In genomic region chr9:15044391-15045083, GRCm38 (mm10) we compare ENCODE assay signal across 7 mouse cellular contexts. TPM values are rescaled to one million over a fixed set of nuclear protein-coding genes. Genes with fewer than 3 reads are reported as not detected.
DNase-seq lines count a peak whose midpoint lies in the region; ATAC-seq and TF ChIP-seq lines count a peak whose summit lies in the region.

No protein-coding gene starts in this region.

- WGBS in liver, postnatal 0 days (ENCODE audit: insufficient replicate concordance), result 1% methylated on average over 28 of the region's 28 CpGs
- WGBS in stomach, embryonic 16.5 days, result under 1% methylated on average over 28 of the region's 28 CpGs

- H3K27ac ChIP-seq in left cerebral cortex, adult 2 months, result peak overlapping the region; percentile 82
- peak overlapping the region; percentile 58; the same call in 1 of the 2 replicates for H3K27ac ChIP-seq in bone marrow macrophage, adult 2 months (ENCODE audit: insufficient read depth, low read depth, low read length)
- H3K27ac ChIP-seq in liver, postnatal 0 days (ENCODE audit: low read depth), result peak overlapping the region; percentile 79
- peak overlapping the region; percentile 82 for H3K27ac ChIP-seq in stomach, embryonic 16.5 days (ENCODE audit: low read length)

- no peaks in the 10 kb centered on the region; the same call in 1 of the 2 replicates for H3K27me3 ChIP-seq in liver, postnatal 0 days (ENCODE audit: insufficient read depth, low read length)
- no peaks in the 10 kb centered on the region for H3K27me3 ChIP-seq in stomach, embryonic 16.5 days (ENCODE audit: control insufficient read depth, insufficient read depth, low read length)

- peak; percentile 10; the same call in 1 of the 2 replicates for ATAC-seq in liver, postnatal 0 days
- ATAC-seq in stomach, embryonic 16.5 days (ENCODE audit: insufficient read depth, low FRiP score), result 0 out of 2 replicates have a peak, but pooled peaks have one; percentile 1

- H3K36me3 ChIP-seq in liver, postnatal 0 days (replicated peaks; ENCODE audit: insufficient read depth, low read length), result no peaks in the 10 kb centered on the region
- H3K36me3 ChIP-seq in stomach, embryonic 16.5 days (ENCODE audit: control insufficient read depth, insufficient read depth, low read length), result no peaks in the 10 kb centered on the region

- peak overlapping the region; percentile 66 for H3K9ac ChIP-seq in liver, postnatal 0 days (replicated peaks)
- peak overlapping the region; percentile 88 for H3K9ac ChIP-seq in stomach, embryonic 16.5 days (ENCODE audit: low read length)

- H3K9me3 ChIP-seq in liver, postnatal 0 days (ENCODE audit: low read length), result no peaks in the 10 kb centered on the region
- H3K9me3 ChIP-seq in stomach, embryonic 16.5 days (replicated peaks; ENCODE audit: control insufficient read depth, low read length), result no peaks in the 10 kb centered on the region

- no peak for TF ChIP-seq POLR2A in bone marrow macrophage, adult 2 months (IDR thresholded peaks at IDR 0.05; ENCODE audit: borderline replicate concordance, low read depth, low read length)

- no peak for TF ChIP-seq CTCF in left cerebral cortex, adult 2 months (IDR thresholded peaks at IDR 0.05)
- no peak for TF ChIP-seq CTCF in bone marrow macrophage, adult 2 months (IDR thresholded peaks at IDR 0.05; ENCODE audit: low read depth, low read length)
- TF ChIP-seq CTCF in liver, postnatal 0 days (IDR thresholded peaks at IDR 0.05; ENCODE audit: low read depth), result no peak

- peak overlapping the region; percentile 87 for H3K4me3 ChIP-seq in left cerebral cortex, adult 2 months
- H3K4me3 ChIP-seq in bone marrow macrophage, adult 2 months (ENCODE audit: insufficient read depth, low read length), result peak overlapping the region; percentile 75
- peak overlapping the region; percentile 69 for H3K4me3 ChIP-seq in liver, postnatal 0 days (ENCODE audit: low read depth, low read length)
- H3K4me3 ChIP-seq in stomach, embryonic 16.5 days (replicated peaks; ENCODE audit: low read length), result peak overlapping the region; percentile 74

- intact Hi-C loops in left cerebral cortex, adult 2 months (cut with DNase I), result no loop called here
- intact Hi-C loops in left cerebral cortex, postnatal 10 days (cut with DNase I), result no loop called here

- peak overlapping the region; percentile 85 for H3K4me2 ChIP-seq in liver, postnatal 0 days (ENCODE audit: low read depth, low read length)
- peak overlapping the region; percentile 78 for H3K4me2 ChIP-seq in stomach, embryonic 16.5 days (ENCODE audit: low read depth, low read length)

- DNase-seq in left cerebral cortex, adult 2 months (ENCODE audit: extremely low spot score in 1 of 2, low spot score in 2 of 2), result peak in 1 of 2 experiments; percentile 25
- DNase-seq in left cerebral cortex, postnatal 10 days (ENCODE audit: extremely low spot score in 1 of 2, low spot score in 2 of 2), result no peak
- DNase-seq in forelimb bud, embryonic 11.5 days (ENCODE audit: low read depth, low spot score), result peak; percentile 32
- no peak for DNase-seq in liver, postnatal 0 days
- DNase-seq in cerebellum, postnatal 25 days, result no peak

- H3K4me1 ChIP-seq in bone marrow macrophage, adult 2 months (ENCODE audit: control insufficient read depth, insufficient read depth, low read length), result peaks cover 7% of the 10 kb centered on the region
- peaks cover 8% of the 10 kb centered on the region for H3K4me1 ChIP-seq in liver, postnatal 0 days (ENCODE audit: insufficient read depth)
- peaks cover 8% of the 10 kb centered on the region; the same call in 1 of the 2 replicates for H3K4me1 ChIP-seq in stomach, embryonic 16.5 days (ENCODE audit: control insufficient read depth, insufficient read depth, low read length)

- TF ChIP-seq EP300 in liver, postnatal 0 days (IDR thresholded peaks at IDR 0.05; ENCODE audit: low read depth), result no peak

RNA-seq across cellular contexts. Expression of gene Panx1, which starts 0.7 kb away (rescaled TPM):
- 10 to 100 TPM; 33.6 to 36.1 TPM for total RNA-seq in left cerebral cortex, adult 2 months (2021)
- total RNA-seq in left cerebral cortex, postnatal 10 days (2021), result 10 to 100 TPM; 63.5 to 70.4 TPM
- 23.9 and 28.2 TPM in 2 replicates for polyA plus RNA-seq in bone marrow macrophage, adult 2 months (2012; ENCODE audit: insufficient read depth, insufficient read length, missing spikeins)
- 4.0 and 5.7 TPM in 2 replicates for polyA plus RNA-seq in liver, postnatal 0 days (2015; fragmentation: Nextera tagmentation; extraction: Ambion mirVana)
- 24.6 and 25.9 TPM in 2 replicates for polyA plus RNA-seq in stomach, embryonic 16.5 days (2015; fragmentation: Nextera tagmentation; extraction: Ambion mirVana)
